Mouse (Mus musculus) bone marrow macrophage, adult 2 months (primary cell): Measurements from ENCODE around the gene Fcer1a. TPM values are rescaled to one million over a fixed set of nuclear protein-coding genes. Genes with fewer than 3 reads are reported as not detected.

ENCODE experiments used
- H3K27ac ChIP-seq: 2 replicates; pipeline ENCODE4 v1.5.1; 2012; ENCODE audit warnings: low read depth, low read length; ENCODE audit not compliant: insufficient read depth
- H3K4me1 ChIP-seq: 2 replicates; pipeline ENCODE4 v1.6.1; 2012; ENCODE audit warnings: low read length; ENCODE audit not compliant: control insufficient read depth, insufficient read depth
- H3K4me3 ChIP-seq: 2 replicates; pipeline ENCODE4 v1.5.1; 2012; ENCODE audit warnings: mild to moderate bottlenecking, low read length, moderate library complexity; ENCODE audit not compliant: insufficient read depth
- CTCF ChIP-seq: IDR thresholded peaks from 2 replicates; pipeline ENCODE4 v1.5.1; 2012; ENCODE audit warnings: low read depth, mild to moderate bottlenecking, low read length, moderate library complexity
- polyA plus RNA-seq: library from polyadenylated mRNA; stranded (reverse); fragments of >200 nt; gene quantifications from 2 replicates; pipeline ENCODE4 v1.2.4, GENCODE M21; 2012; ENCODE audit not compliant: missing spikeins, insufficient read depth, insufficient read length

Fcer1a gene
- polyA plus RNA-seq, 1 experiment = not detected

GRCm38 (mm10) chr1:173174154-173174842 is 52.7 kb downstream of the Fcer1a start:
- no peak overlapping the region for H3K4me3 ChIP-seq
- no peaks in the 10 kb centered on the region for H3K4me1 ChIP-seq
- no peak overlapping the region for H3K27ac ChIP-seq
- TF ChIP-seq CTCF = no peak

Other genes starting within 250 kb of the Fcer1a start
- gene Olfr1408, start 89.8 kb downstream of the Fcer1a start, polyA plus RNA-seq = not detected in 2 replicates
- gene Olfr1406, start 36.6 kb downstream of the Fcer1a start, polyA plus RNA-seq = not detected in 2 replicates
- not detected in 2 replicates for gene Olfr218, start 29.4 kb downstream of the Fcer1a start, polyA plus RNA-seq
- gene Olfr1404, start 14.8 kb downstream of the Fcer1a start, polyA plus RNA-seq = not detected in 2 replicates
- gene Olfr418, start 38.8 kb upstream of the Fcer1a start, polyA plus RNA-seq = not detected in 2 replicates
- gene Mptx2, start 50.6 kb upstream of the Fcer1a start, polyA plus RNA-seq = not detected in 2 replicates
- not detected in 2 replicates for gene Ackr1, start 106.5 kb upstream of the Fcer1a start, polyA plus RNA-seq
- gene Aim2, start 123.7 kb upstream of the Fcer1a start, polyA plus RNA-seq = 62.9 and 94.2 TPM in 2 replicates
- gene Cadm3, start 140.5 kb upstream of the Fcer1a start, polyA plus RNA-seq = not detected in 2 replicates